Mouse (Mus musculus) lung, embryonic 16.5 days (tissue): ENCODE results near the gene Bad. TPM values are rescaled to one million over a fixed set of nuclear protein-coding genes. Genes with fewer than 3 reads are reported as not detected.
"Not testable (repeated sequence)": the region's sequence is repeated elsewhere in the genome, so short reads cannot be mapped to it uniquely, and the experiment has no call there.

Experiments used
- ATAC-seq: fragments of 200-750 bp; cut with Nextera tagmentation; 2 replicates; pipeline ENCODE4 v1.8.0; 2017; ENCODE audit warnings: low read depth, mild to moderate bottlenecking, moderate library complexity
- H3K27ac ChIP-seq: fragments of 300-500 bp; sonication (generic); 2 replicates; pipeline ENCODE4 v1.5.1; 2014; ENCODE audit warnings: mild to moderate bottlenecking, control low read depth, low read length
- H3K27me3 ChIP-seq: fragments of 300-500 bp; sonication (generic); 2 replicates; pipeline ENCODE4 v1.6.1; 2014; ENCODE audit warnings: low read depth, low read length, mixed read lengths; ENCODE audit not compliant: control insufficient read depth, insufficient read depth
- H3K36me3 ChIP-seq: fragments of 300-500 bp; sonication (generic); 2 replicates; pipeline ENCODE4 v1.6.1; 2014; ENCODE audit warnings: low read length; ENCODE audit not compliant: control insufficient read depth, insufficient read depth
- H3K4me1 ChIP-seq: fragments of 300-500 bp; sonication (generic); replicated peaks from 2 replicates; pipeline ENCODE4 v1.6.1; 2014; ENCODE audit warnings: low read length, mixed read lengths; ENCODE audit not compliant: control insufficient read depth, insufficient read depth
- H3K4me2 ChIP-seq: fragments of 300-500 bp; sonication (generic); 2 replicates; pipeline ENCODE4 v1.6.1; 2014; ENCODE audit warnings: low read depth, low read length, control low read depth
- H3K4me3 ChIP-seq: fragments of 300-500 bp; sonication (generic); 2 replicates; pipeline ENCODE4 v1.5.1; 2014; ENCODE audit warnings: mild to moderate bottlenecking, low read length, control low read depth
- H3K9ac ChIP-seq: fragments of 300-500 bp; sonication (generic); 2 replicates; pipeline ENCODE4 v1.6.1; 2014; ENCODE audit warnings: low read length, control low read depth
- H3K9me3 ChIP-seq: fragments of 300-500 bp; sonication (generic); 2 replicates; pipeline ENCODE4 v1.6.1; 2016; ENCODE audit warnings: low read length; ENCODE audit not compliant: control insufficient read depth
- WGBS: fragments of 180-500 bp; shearing (Covaris S2); extraction: QIAGEN DNeasy Blood & Tissue Kit; methylation state at CpG from one replicate; pipeline ENCODE4 v1.1.7; 2014; 5-methylcytosine and 5-hydroxymethylcytosine counted together
- polyA plus RNA-seq: library from polyadenylated mRNA; unstranded; fragments of >200 nt; fragmentation: Nextera tagmentation; extraction: Ambion mirVana; gene quantifications from 2 replicates; pipeline ENCODE4 v1.2.1, GENCODE M21; 2015

Gene Bad
- polyA plus RNA-seq, 1 experiment from 2014 or later: 82.5 TPM

GRCm38 (mm10) chr19:6907094-6907493 lies 34.6 kb upstream of the Bad start:
- Histone ChIP-seq H3K4me2 (no peak overlapping the region), H3K4me1 (peaks cover 17% of the 10 kb centered on the region), H3K9me3 (no peaks in the 10 kb centered on the region), H3K9ac (no peak overlapping the region), H3K27me3 (no peaks in the 10 kb centered on the region), H3K27ac (no peak overlapping the region), H3K4me3 (no peak overlapping the region), H3K36me3 (peaks cover 8% of the 10 kb centered on the region)
- 87% methylated on average over 8 of the region's 8 CpGs for WGBS
- ATAC-seq: no peak

DNA sequence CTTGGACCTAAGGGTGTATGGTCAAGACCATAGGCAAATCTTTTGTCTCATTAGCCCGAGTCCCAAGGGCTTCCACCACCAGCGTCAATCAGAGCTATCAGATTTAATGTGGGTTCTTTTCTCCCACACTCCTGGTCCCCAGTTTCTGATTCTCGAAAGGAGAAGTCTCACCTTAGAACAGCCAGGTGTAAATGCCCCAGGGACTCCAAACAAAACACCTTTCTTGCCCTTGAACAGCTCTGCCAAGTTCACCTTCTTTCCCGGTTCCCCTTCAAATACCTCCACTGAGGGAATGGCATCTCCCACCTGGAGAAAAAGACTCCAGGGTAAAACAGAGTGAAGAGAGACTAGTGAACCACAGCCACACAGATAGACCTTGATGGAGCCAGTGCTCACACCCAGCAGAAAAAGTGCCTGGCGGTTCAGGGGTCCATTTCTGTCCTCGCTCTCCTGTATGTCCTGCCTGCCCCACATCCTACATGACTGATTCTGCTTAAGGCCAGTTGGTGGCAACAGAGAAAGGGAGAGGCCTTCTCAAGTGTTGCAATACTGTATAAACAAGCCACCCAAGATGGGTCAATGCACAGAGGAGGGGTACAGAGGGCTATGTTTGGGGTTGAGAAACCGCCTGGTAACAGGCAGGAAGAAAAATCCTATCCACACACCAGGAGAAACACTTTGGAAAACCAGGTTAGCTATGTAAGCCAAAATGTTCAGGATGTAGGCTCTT lies 33.7 kb upstream of the Bad start:
- Histone ChIP-seq H3K4me2 (peak overlapping the region; percentile 75), H3K27me3 (no peaks in the 10 kb centered on the region), H3K4me3 (peak overlapping the region; percentile 67), H3K4me1 (peaks cover 17% of the 10 kb centered on the region), H3K9ac (peak overlapping the region; percentile 66), H3K36me3 (peaks cover 16% of the 10 kb centered on the region), H3K27ac (0 out of 2 replicates have a peak overlapping the region, but pooled peaks have one; percentile 99), H3K9me3 (no peaks in the 10 kb centered on the region)
- no peak for ATAC-seq
- 76% methylated on average over 7 of the region's 7 CpGs for WGBS

- peak; percentile 1 for ATAC-seq
- H3K4me1 ChIP-seq: peaks cover 17% of the 10 kb centered on the region
- H3K27ac ChIP-seq: peak overlapping the region; percentile 99
- H3K4me2 ChIP-seq: peak overlapping the region; percentile 75
- WGBS: 5% methylated on average over 11 of the region's 11 CpGs
- no peaks in the 10 kb centered on the region for H3K27me3 ChIP-seq
- peaks cover 22% of the 10 kb centered on the region for H3K36me3 ChIP-seq
- peak overlapping the region; percentile 66 for H3K9ac ChIP-seq
- H3K4me3 ChIP-seq: peak overlapping the region; percentile 67
- no peaks in the 10 kb centered on the region for H3K9me3 ChIP-seq
These were observed 32.6 kb upstream of the Bad start for GRCm38 (mm10) chr19:6909021-6909420.

- peaks cover 22% of the 10 kb centered on the region for H3K36me3 ChIP-seq
These were observed 32.0 kb upstream of the Bad start, which contains the start of the genes Trmt112 and Prdx5 for GRCm38 (mm10) chr19:6909507-6910289. Gene Trmt112 (plus strand): TSS chr19:6909698. Gene Prdx5 (minus strand): TSS chr19:6910106.

GRCm38 (mm10) chr19:6910306-6910705 lies 31.4 kb upstream of the Bad start:
- 0% methylated on average over 26 of the region's 30 CpGs for WGBS
- Histone ChIP-seq H3K4me2 (peak overlapping the region; percentile 75), H3K27ac (peak overlapping the region; percentile 99), H3K36me3 (peaks cover 22% of the 10 kb centered on the region), H3K9ac (peak overlapping the region; percentile 66), H3K4me1 (peaks cover 17% of the 10 kb centered on the region), H3K4me3 (peak overlapping the region; percentile 67)
- H3K9me3 ChIP-seq, H3K27me3 ChIP-seq: not testable (repeated sequence)
- ATAC-seq: peak; percentile 46

More at GRCm38 (mm10) chr19:6909507-6910289, 32.0 kb upstream of the Bad start, which contains the start of the genes Trmt112 and Prdx5:
- WGBS: under 1% methylated on average over 65 of the region's 65 CpGs
- Histone ChIP-seq H3K9me3 (no peaks in the 10 kb centered on the region), H3K4me1 (peaks cover 17% of the 10 kb centered on the region), H3K27ac (peak within 1 kb of the TSS; percentile 99), H3K4me2 (peak within 1 kb of the TSS; percentile 75), H3K27me3 (no peaks in the 10 kb centered on the region), H3K9ac (peak within 1 kb of the TSS; percentile 66), H3K4me3 (peak within 1 kb of the TSS; percentile 67)
- peak; percentile 96 for ATAC-seq

DNA sequence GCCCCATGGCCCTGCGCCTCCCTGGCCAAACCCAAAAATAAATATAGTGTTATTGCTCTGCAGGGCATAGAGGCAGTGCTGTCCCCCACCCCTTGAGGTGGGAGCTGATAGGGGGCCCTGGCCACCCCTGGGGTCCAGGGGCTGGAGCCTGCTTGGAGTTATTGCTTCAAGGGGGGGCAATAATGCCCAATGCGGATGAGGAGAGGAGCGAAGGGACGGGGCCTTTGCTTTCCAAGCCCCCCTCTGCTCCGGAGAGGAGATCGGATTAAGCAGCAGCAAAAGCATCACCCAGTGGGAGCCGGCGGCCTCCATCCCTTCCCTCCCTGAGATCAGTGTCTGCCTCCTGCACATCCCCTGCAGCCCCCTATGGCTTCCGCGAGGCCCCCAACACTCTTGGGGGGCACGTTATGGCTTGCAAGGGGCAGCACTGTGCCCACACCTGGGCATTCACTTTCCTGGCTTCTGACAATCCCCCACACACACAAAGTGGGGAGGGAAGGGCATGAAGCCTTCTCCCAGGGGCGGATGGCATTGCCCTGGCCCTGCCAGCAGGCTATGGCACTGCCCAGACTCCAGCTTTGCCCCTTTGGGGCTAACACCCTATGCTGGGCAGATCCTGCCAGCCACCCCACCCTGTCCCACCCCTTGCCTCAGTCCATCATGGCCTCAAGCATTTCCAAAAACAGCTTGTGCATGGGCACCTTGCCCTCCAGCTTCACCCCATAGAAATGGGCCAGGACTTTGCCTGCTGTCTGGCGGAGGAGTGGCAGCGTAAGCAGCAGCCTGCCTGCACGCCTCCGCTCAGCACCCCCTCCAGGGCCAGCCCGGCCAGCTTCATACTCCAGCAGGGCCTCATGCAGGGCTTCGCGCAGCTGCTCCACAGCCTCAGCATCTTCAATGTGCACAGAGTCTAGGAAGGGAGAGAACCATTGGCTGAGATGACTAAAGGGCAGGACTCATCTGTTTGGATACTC lies 30.3 kb upstream of the Bad start:
- Histone ChIP-seq H3K27ac (no peak overlapping the region), H3K9ac (no peak overlapping the region), H3K4me2 (peak overlapping the region; percentile 75), H3K36me3 (peaks cover 22% of the 10 kb centered on the region), H3K4me1 (peaks cover 17% of the 10 kb centered on the region), H3K4me3 (no peak overlapping the region), H3K27me3 (no peaks in the 10 kb centered on the region), H3K9me3 (no peaks in the 10 kb centered on the region)
- no peak for ATAC-seq
- WGBS: 83% methylated on average over 19 of the region's 19 CpGs

- no peak overlapping the region for H3K27ac ChIP-seq
- ATAC-seq: no peak
- H3K9me3 ChIP-seq: no peaks in the 10 kb centered on the region
- no peaks in the 10 kb centered on the region for H3K27me3 ChIP-seq
- 89% methylated on average over 15 of the region's 15 CpGs for WGBS
- H3K36me3 ChIP-seq: peaks cover 14% of the 10 kb centered on the region
- no peak overlapping the region for H3K9ac ChIP-seq
- H3K4me1 ChIP-seq: peaks cover 17% of the 10 kb centered on the region
- H3K4me2 ChIP-seq: no peak overlapping the region
- H3K4me3 ChIP-seq: no peak overlapping the region
These were observed 29.3 kb upstream of the Bad start for GRCm38 (mm10) chr19:6912205-6912970.

- Histone ChIP-seq H3K36me3 (peaks cover 14% of the 10 kb centered on the region), H3K4me3 (no peak overlapping the region), H3K27me3 (no peaks in the 10 kb centered on the region), H3K9ac (no peak overlapping the region), H3K27ac (no peak overlapping the region), H3K9me3 (no peaks in the 10 kb centered on the region), H3K4me2 (no peak overlapping the region), H3K4me1 (peaks cover 14% of the 10 kb centered on the region)
- no peak for ATAC-seq
- WGBS: 74% methylated on average over 6 of the region's 6 CpGs
These were observed 28.6 kb upstream of the Bad start for GRCm38 (mm10) chr19:6913036-6913435.
